Mouse (Mus musculus): ENCODE results near the gene Vrk3.

DNA sequence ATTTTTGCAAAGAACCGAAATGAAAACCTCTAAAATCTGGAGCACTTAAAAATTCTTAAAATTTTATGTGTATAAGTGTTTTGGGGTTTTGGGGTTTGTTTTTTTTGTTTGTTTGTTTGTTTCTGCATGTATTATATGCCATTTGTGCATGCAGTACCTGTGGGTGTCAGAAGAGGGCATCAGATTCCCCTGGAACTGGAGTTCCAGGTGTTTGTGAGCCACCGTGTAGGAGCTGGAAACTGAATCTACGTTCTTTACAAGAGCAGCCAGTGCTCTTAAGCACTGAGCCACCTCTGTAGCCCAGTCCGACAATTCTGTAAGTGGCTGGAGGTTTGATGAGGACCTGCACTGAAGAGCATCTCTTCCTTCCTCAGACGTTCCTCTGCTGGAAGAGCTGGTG lies 38.3 kb upstream of the Vrk3 start:
- TF ChIP-seq CTCF (IDR thresholded peaks at IDR 0.05; ENCODE audit: low read depth) (no peak; the same call in 1 of the 2 replicates), EP300 (IDR thresholded peaks at IDR 0.05; ENCODE audit: low read depth) (no peak)
